Mouse (Mus musculus) heart, postnatal 0 days (tissue): ENCODE measurements at regions not wholly inside any gene's neighbourhood (a gene's known extent, or its start where the extent isn't known, plus 50 kb on each side); places are given as distances from the start of the nearest gene placed in this dataset.

Experiments used
- ATAC-seq: fragments of 200-750 bp; cut with Nextera tagmentation; 2 replicates; pipeline ENCODE4 v1.8.0; 2017; ENCODE audit warnings: low read depth, moderate number of reproducible peaks, moderate library complexity; ENCODE audit not compliant: insufficient read depth
- DNase-seq: peaks from one replicate; pipeline ENCODE4 v3.0.0-alpha.2; 2016; ENCODE audit warnings: low spot score
- H3K27ac ChIP-seq: fragments of 300-500 bp; sonication (generic); 2 replicates; pipeline ENCODE4 v1.5.1; 2014; ENCODE audit warnings: low read depth, mild to moderate bottlenecking
- H3K27me3 ChIP-seq: fragments of 300-500 bp; sonication (generic); 2 replicates; pipeline ENCODE4 v1.6.1; 2014; ENCODE audit warnings: low read length, mixed read lengths; ENCODE audit not compliant: control insufficient read depth, insufficient read depth
- H3K36me3 ChIP-seq: fragments of 300-500 bp; sonication (generic); replicated peaks from 2 replicates; pipeline ENCODE4 v1.6.1; 2014; ENCODE audit warnings: low read length, mixed read lengths; ENCODE audit not compliant: control insufficient read depth, insufficient read depth
- H3K4me1 ChIP-seq: fragments of 300-500 bp; sonication (generic); 2 replicates; pipeline ENCODE4 v1.6.1; 2014; ENCODE audit warnings: antibody characterized with exemption; ENCODE audit not compliant: control insufficient read depth, insufficient read depth
- H3K4me2 ChIP-seq: fragments of 300-500 bp; sonication (generic); 2 replicates; pipeline ENCODE4 v1.6.1; 2014; ENCODE audit warnings: low read depth, mild to moderate bottlenecking, low read length, moderate library complexity
- H3K4me3 ChIP-seq: fragments of 300-500 bp; sonication (generic); 2 replicates; pipeline ENCODE4 v1.5.1; 2014; ENCODE audit warnings: low read depth, low read length
- H3K9ac ChIP-seq: fragments of 300-500 bp; sonication (generic); replicated peaks from 2 replicates; pipeline ENCODE4 v1.6.1; 2014; ENCODE audit warnings: low read depth, low read length, mixed read lengths
- H3K9me3 ChIP-seq: fragments of 300-500 bp; sonication (generic); replicated peaks from 2 replicates; pipeline ENCODE4 v1.6.1; 2016; ENCODE audit warnings: low read length; ENCODE audit not compliant: control insufficient read depth
- CTCF ChIP-seq: IDR thresholded peaks from 2 replicates; pipeline ENCODE4 v1.5.1; 2016; ENCODE audit warnings: antibody characterized with exemption, control low read depth, low read depth
- EP300 ChIP-seq: IDR thresholded peaks from 2 replicates; pipeline ENCODE4 v1.6.1; 2016; ENCODE audit warnings: antibody characterized with exemption, low read depth
- WGBS: fragments of 180-500 bp; shearing (Covaris S2); extraction: QIAGEN DNeasy Blood & Tissue Kit; methylation state at CpG from one replicate; pipeline ENCODE4 v1.1.7; 2014; 5-methylcytosine and 5-hydroxymethylcytosine counted together

- H3K9ac ChIP-seq, result no peak overlapping the region
- 66% methylated on average over 4 of the region's 4 CpGs for WGBS
- H3K4me3 ChIP-seq, result no peak overlapping the region
- no peaks in the 10 kb centered on the region for H3K4me1 ChIP-seq
- H3K27me3 ChIP-seq, result no peaks in the 10 kb centered on the region
- no peak overlapping the region for H3K4me2 ChIP-seq
- no peak overlapping the region for H3K27ac ChIP-seq
- DNase-seq, result no peak
- TF ChIP-seq CTCF, result no peak
- TF ChIP-seq EP300, result no peak
- H3K36me3 ChIP-seq, result no peaks in the 10 kb centered on the region
- no peaks in the 10 kb centered on the region for H3K9me3 ChIP-seq
- no peak for ATAC-seq
These were observed 70.4 kb downstream of the Mycn start for GRCm38 (mm10) chr12:12871272-12871671.

- Histone ChIP-seq H3K27me3 (no peaks in the 10 kb centered on the region), H3K4me1 (no peaks in the 10 kb centered on the region), H3K9ac (no peak overlapping the region), H3K27ac (no peak overlapping the region), H3K36me3 (no peaks in the 10 kb centered on the region), H3K4me3 (no peak overlapping the region), H3K4me2 (no peak overlapping the region), H3K9me3 (no peaks in the 10 kb centered on the region)
- ATAC-seq, result no peak
- TF ChIP-seq EP300, result no peak
- no peak for TF ChIP-seq CTCF
- DNase-seq, result no peak
- 53% methylated on average over 10 of the region's 10 CpGs for WGBS
These were observed 75.1 kb downstream of the Mycn start for GRCm38 (mm10) chr12:12866590-12866989.

- no peak for TF ChIP-seq CTCF
- no peak for TF ChIP-seq EP300
- Histone ChIP-seq H3K9me3 (no peaks in the 10 kb centered on the region), H3K27ac (no peak overlapping the region), H3K4me2 (no peak overlapping the region), H3K4me3 (no peak overlapping the region), H3K4me1 (no peaks in the 10 kb centered on the region), H3K9ac (no peak overlapping the region), H3K36me3 (no peaks in the 10 kb centered on the region), H3K27me3 (no peaks in the 10 kb centered on the region)
- 26% methylated on average over 2 of the region's 2 CpGs for WGBS
- no peak for DNase-seq
- no peak for ATAC-seq
These were observed 91.0 kb downstream of the Mycn start for GRCm38 (mm10) chr12:12850681-12851080.

- Histone ChIP-seq H3K27me3 (no peaks in the 10 kb centered on the region), H3K4me1 (no peaks in the 10 kb centered on the region), H3K9ac (no peak overlapping the region), H3K27ac (no peak overlapping the region), H3K4me2 (no peak overlapping the region), H3K36me3 (no peaks in the 10 kb centered on the region), H3K9me3 (no peaks in the 10 kb centered on the region), H3K4me3 (no peak overlapping the region)
- 77% methylated on average over 1 of the region's 1 CpGs for WGBS
- no peak for TF ChIP-seq CTCF
- TF ChIP-seq EP300, result no peak
- ATAC-seq, result no peak
- DNase-seq, result no peak
These were observed 95.0 kb downstream of the Mycn start for GRCm38 (mm10) chr12:12846716-12847115.

GRCm38 (mm10) chr12:12842247-12842957 lies 99.3 kb downstream of the Mycn start:
- 74% methylated on average over 17 of the region's 17 CpGs for WGBS
- DNase-seq (no peak), ATAC-seq (no peak)
- H3K9ac ChIP-seq, result no peak overlapping the region
- H3K4me1 ChIP-seq, result no peaks in the 10 kb centered on the region
- H3K27me3 ChIP-seq, result no peaks in the 10 kb centered on the region
- H3K27ac ChIP-seq, result no peak overlapping the region
- no peaks in the 10 kb centered on the region for H3K36me3 ChIP-seq
- TF ChIP-seq EP300 (no peak), CTCF (no peak)
- H3K4me3 ChIP-seq, result no peak overlapping the region
- no peak overlapping the region for H3K4me2 ChIP-seq
- no peaks in the 10 kb centered on the region for H3K9me3 ChIP-seq
